Mouse (Mus musculus): ENCODE results near the gene Jakmip3. TPM values are rescaled to one million over a fixed set of nuclear protein-coding genes. Genes with fewer than 3 reads are reported as not detected.
A peak's percentile ranks its signal among the peaks of the same experiment; 100 is the strongest.

The Jakmip3 gene
- total RNA-seq, 2 experiments from 2014 or later, result 0.27 TPM; not detected in 1

DNA sequence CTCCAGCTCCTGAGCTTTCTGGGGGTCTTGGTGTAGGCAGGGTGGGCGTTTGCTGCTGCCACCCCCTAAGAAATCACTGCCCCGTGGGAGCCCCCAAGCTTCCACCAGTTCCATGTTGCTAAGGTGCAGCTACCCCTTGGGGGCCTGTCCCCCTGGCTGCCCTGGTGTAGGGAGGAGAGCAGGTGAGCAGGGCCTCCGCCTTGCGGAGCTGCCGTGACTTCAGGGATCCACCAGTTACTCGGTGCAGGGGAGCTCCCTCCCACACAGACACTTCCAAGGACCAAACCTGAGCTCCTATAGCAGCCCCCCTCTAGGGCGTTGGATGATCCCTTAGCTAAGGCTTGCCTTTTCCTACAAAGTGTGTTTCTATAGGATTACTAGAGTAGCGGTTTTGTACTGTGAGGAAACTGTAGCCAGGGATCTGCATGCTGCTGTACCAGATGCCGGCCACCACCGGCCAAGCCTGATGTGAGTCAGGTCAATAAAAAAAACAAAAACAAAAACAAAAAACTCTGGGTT is 160.8 kb downstream of the Jakmip3 start:
- DNase-seq, result no peak

DNA sequence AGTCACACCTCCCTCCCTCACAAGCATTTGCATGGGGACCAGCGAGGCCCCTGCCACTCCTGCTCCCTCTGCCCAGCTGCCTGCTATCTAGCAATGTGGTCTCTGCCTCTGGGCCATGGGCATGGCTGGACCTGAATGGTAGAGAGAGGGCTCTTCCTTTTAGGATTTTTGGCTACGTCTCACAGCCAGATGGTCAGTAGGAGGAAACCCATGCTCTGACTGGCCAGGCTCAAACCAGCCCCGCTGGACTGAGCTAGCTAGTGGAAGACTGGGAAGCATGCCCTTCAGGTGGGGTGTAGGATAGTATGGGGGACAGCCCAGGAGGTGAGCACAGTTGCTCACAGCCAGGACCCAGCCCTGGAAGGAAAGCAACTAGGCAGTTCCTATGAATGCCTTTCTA is 161.3 kb downstream of the Jakmip3 start:
- no peak for DNase-seq

DNA sequence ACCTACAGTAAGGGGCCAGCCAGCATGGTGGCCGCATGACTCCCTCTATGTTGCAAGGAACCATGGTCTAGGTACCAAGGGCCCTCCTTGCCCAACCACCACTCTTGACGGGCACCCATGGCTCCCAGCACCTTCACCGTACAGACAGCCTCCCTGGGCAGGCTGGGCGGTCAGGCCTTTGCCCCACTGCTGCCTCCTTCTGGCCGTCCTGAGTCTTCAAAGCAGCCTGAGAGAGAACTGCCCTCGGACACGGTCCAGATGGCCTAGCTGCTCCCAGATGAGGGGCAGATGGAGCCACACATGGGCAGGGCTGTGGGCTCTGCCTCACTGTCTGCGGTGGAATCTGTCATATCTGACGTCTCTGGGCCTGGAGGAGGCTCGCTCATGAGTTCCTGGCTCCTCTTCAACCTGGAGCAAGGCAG is 163.4 kb downstream of the Jakmip3 start:
- DNase-seq, result peak; percentile 26

DNA sequence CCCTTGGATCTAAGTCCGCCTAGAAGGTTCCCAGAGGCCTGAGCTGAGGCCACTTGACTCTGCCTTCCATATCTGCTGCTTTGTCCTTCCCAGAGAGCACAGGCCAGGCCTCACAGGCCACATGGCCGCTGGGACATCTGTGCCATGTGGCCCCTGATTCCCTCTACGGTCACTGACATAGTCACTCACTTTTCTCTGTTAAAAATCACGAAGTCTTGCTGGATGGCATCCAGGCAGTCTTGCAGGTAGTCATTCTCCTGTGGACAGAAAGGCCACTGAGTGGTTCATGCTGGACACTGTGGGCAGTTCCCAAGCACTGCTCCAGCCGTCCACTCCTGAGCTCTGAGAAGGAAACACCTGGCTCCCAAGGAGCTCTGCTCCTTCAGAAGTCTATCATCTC is 164.5 kb downstream of the Jakmip3 start:
- no peak for DNase-seq

DNA sequence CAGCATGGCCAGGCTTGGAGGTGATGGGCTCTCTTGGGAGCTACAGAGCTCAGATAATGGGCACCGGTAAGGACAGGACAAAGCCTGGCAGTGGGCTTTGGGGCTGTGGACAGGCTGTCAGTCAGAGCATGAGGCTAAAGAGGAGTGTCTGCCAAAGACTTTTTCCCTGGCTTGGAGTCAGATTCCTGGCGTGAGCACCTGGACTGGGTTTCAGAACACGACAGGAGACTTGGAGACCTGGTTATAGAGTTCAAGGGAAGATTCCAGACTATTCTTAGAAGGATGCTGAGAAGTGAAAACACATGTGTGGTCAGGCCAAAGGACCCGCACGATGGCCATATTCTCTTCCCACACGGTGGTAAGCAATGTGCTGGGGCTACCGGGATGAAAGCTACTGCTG is 165.2 kb downstream of the Jakmip3 start:
- DNase-seq, result no peak

DNA sequence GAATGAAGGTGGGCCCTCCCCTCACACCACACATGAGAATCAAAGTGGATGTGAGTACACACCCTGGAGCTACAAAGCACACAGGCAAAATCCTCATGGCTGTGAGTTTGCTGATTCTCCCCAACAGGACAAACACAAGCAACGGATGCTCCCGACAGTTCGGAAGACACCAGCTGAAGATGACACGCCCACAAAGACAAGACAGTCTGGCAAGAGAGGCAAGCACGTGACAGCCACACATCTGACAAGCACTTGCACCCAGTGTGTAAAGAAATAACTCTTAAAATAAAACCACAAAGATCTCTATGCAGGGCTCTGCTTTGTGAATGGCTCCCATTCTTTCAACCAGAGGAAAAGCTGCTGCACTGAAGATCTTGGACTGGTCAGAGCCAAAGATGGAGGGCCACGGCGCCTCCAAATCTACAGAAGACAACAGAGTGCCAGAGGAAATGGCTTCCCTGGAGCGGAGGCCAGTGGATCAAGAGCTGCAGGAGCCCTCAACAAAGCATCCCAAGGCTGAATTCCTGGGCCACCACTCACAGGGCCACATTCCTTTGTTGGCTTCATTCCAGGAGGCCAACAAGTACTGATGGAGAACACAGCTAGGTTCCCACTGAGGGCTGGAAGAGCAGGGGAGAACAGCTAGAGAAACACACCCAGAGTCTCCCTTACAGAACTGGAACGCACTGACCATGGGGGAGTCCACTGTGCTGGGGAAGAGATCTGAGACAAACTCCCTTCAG is 167.5 kb downstream of the Jakmip3 start:
- no peak for DNase-seq

DNA sequence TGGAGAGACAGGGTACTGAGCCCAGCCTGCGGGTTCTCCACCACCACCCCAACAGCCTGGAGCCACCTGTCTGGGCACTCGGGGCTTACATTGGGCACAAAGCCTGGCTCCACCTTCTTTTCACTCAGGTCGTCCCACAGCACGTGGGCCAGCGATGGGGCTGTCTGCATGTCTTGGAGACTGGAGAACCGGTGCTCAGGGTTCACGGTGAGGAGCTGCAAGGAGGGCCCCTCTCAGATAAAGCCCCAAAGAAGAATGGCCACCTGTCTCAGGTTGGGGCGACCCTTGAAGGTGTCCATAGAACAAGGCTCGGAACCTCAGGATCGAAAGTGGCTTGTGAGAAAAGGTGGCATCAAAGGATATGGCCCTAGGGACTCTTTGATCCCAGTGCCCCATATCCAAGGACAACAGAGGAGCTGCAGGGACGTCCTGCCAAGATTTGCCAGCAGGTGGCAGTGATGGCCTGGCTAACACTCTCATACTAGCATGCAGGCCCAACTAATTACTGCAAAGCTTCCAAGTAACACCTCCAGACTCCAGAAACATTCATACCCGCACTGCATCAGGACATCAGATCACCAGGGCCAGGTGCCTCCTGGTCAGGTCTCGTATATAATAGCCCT is 178.7 kb downstream of the Jakmip3 start:
- peak; percentile 92 for DNase-seq

DNA sequence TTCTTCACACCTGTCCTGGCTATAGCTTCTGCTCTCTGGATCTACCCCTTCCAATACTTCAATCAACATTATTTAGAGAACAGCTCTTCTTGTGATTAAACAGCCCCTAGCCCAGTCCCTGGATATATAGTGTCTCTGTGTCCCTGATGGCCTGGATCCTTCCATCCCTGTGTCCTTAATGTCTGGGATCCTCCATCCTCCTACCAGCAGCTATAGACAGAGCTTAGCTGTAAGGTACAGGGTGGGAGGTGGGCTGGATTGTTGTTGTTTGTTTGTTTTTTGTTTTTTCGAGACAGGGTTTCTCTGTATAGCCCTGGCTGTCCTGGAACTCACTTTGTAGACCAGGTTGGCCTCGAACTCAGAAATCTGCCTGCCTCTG is 179.2 kb downstream of the Jakmip3 start:
- no peak for DNase-seq

DNA sequence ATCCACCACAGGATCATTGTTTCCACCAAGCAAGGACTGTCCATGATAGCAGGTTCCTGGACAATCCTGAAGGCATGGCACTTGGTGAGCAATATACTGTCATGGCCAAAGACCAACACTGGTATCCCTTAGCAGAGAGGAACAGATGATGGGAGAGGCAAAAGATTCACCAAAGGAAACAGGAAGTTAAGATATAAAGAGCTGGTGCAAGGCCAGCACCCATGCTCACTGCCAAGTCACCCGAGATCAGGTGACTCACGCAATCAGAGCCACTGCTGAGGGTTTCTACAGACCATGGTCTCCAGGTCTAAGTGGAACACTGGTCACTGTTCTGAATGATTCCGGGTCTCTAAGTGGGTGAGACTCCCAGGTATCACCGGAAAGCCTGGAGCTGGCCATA is 185.4 kb downstream of the Jakmip3 start:
- DNase-seq, result no peak

DNA sequence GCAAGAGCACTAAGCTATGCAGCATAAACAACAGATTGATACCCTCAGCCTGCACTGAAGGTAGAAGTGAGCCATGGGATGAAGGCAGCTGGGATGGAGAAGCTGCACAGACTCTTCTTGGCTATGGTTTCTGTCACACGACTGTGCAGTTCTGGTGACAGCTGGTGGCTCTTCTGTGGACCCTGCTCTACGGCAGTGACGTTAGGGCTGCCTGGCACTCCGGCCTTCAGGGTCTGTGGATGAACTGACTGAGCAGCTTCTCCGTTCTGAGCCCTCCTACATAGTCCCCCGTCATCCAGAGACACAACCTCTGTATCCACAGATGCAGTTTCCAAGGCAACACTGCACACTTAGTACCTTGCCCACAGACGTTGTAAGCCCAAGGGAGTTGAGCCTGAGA is 186.0 kb downstream of the Jakmip3 start:
- DNase-seq, result no peak

DNA sequence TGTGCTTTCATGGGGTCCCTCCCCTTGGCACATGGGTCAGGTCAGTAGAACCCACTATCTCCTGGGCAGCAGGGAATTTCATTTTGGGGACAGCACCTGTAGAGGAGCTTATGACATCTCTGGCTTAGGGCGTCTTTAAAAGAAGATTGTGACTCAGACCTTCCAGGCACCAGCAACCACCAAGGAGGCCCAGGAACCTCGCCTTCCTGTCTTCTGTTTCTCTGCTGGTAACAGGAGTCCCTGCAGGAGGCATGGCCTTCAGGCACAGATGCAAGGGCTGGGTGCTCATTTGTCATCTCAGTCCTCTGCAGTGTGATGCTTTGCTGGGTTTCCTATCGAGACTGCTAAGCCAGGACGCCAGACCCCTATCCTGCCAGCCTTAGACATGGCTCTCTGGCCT is 188.5 kb downstream of the Jakmip3 start:
- DNase-seq, result no peak

DNA sequence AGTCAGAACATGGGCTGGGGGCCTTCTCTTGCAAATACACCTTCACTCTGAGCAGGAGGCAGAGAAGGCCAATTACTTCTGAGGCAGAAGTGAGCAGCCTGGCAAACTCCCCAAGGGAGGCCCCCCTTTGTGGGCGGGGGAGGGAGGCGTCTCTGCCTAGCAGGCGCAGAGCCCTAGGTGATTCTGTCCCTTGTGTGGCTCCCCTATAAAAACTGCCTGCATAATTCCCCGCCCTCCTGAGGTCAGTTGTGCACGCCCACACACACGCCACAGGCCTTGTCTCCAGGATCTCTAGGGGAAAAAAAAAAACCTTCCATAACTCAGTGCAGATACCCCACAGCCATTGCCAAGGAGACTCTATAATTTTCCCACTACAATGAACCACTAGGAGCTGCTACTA is 189.8 kb downstream of the Jakmip3 start:
- no peak for DNase-seq

DNA sequence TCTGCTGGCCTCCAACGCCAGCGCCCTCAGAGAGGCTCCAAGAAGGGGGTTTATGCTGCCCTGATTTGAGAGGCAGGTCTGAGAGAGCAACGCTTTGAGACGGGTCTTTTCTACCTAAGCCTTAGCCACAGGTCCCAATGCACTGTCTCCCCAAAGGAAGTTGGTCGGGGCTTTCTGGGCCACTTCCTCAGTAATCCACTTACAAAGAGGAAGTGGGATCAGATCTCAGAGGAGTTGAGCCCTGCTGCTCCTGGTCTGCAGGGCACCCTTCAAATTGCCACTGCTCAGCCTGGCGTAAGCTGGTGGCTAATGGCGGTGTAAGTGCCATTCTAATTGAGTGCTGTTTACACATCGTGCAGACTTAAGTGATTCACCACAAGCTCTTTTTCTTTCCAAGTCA is 191.0 kb downstream of the Jakmip3 start:
- DNase-seq, result no peak

DNA sequence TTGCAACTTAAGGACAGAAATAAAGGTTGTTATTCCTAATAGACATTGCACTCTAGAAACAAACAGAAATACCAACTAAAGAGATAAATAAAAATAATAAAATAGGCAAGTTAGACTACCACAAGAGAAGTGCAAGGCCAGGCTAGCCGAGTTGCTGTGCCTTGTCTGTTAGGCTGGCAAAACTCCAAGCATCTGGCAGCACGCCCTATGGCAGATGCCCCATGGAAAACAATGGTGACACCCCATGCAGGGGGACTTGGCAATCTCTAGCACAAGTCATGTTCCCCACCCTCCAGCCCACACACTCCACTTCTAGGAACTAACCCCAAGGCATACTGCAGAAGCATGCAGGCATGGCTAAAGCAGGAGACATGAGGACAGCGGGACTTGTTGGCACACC is 192.9 kb downstream of the Jakmip3 start:
- DNase-seq, result peak; percentile 79

Other genes with a start within 250 kb of the Jakmip3 start
- 10 to 100 TPM; 55.6 to 59.7 TPM for gene Ppp2r2d, start 94.7 kb upstream of the Jakmip3 start, total RNA-seq (2021)
- 10 to 100 TPM; 12.5 to 14.4 TPM for gene Mapk1ip1, start 94.5 kb upstream of the Jakmip3 start, total RNA-seq (2021)
- gene Bnip3, start 31.2 kb upstream of the Jakmip3 start, total RNA-seq (2021), result 10 to 100 TPM; 73.5 to 81.4 TPM
- 1 to 10 TPM; 1.9 to 3.1 TPM for gene Dpysl4, start 145.3 kb downstream of the Jakmip3 start, total RNA-seq (2021)

All from heart, postnatal 4 days (tissue).